Mouse (Mus musculus) CD4-positive naive resting alpha-beta T cell, adult 76 days (primary cell): Measurements from ENCODE around the gene Ctnnbip1. TPM values are rescaled to one million over a fixed set of nuclear protein-coding genes. Genes with fewer than 3 reads are reported as not detected.

Source experiments
- total RNA-seq: library from RNA; stranded (reverse); gene quantifications from one replicate; pipeline ENCODE4 v1.2.4, GENCODE M21; 2023

The Ctnnbip1 gene
- 0.41 TPM for total RNA-seq

GRCm38 (mm10) chr4:149517868-149518340 is at the start of gene Ctnnbip1:
Ctnnbip1 (plus strand) TSS chr4:149518236.

GRCm38 (mm10) chr4:149477078-149477477 is 41.0 kb upstream of the Ctnnbip1 start, which contains the start of gene Tmem274:
Tmem274 (plus strand) TSS chr4:149477378.

GRCm38 (mm10) chr4:149485053-149485824 is 32.8 kb upstream of the Ctnnbip1 start, which contains the start of the genes Nmnat1 and Lzic:
Nmnat1 (minus strand) TSS chr4:149485202.
Lzic (plus strand) TSS chr4:149485229.

GRCm38 (mm10) chr4:149586044-149586782 is 68.2 kb downstream of the Ctnnbip1 start, which contains the start of gene Clstn1:
Clstn1 (plus strand) TSS chr4:149586468.

Other genes starting within 250 kb of the Ctnnbip1 start
- gene Kif1b, start 210.5 kb upstream of the Ctnnbip1 start, total RNA-seq = 85.6 TPM
- gene Ube4b, start 91.5 kb upstream of the Ctnnbip1 start, total RNA-seq = 91.5 TPM
- gene Rbp7, start 63.3 kb upstream of the Ctnnbip1 start, total RNA-seq = not detected
- not detected for gene Tmem274, start 40.9 kb upstream of the Ctnnbip1 start, total RNA-seq
- 3.2 TPM for gene Nmnat1, start 33.0 kb upstream of the Ctnnbip1 start, total RNA-seq
- gene Lzic, start 33.0 kb upstream of the Ctnnbip1 start, total RNA-seq = 17.5 TPM
- 6.2 TPM for gene Clstn1, start 68.2 kb downstream of the Ctnnbip1 start, total RNA-seq
- gene Pik3cd, start 184.3 kb downstream of the Ctnnbip1 start, total RNA-seq = 515 TPM
- gene Tmem201, start 219.8 kb downstream of the Ctnnbip1 start, total RNA-seq = 24.3 TPM